Mouse (Mus musculus) ES-E14 (cell line): ENCODE data around the gene Rmi2. TPM values are rescaled to one million over a fixed set of nuclear protein-coding genes. Genes with fewer than 3 reads are reported as not detected.

Experiments
- DNase-seq: peaks from one replicate; pipeline ENCODE4 v3.0.0-alpha.2; 2013; ENCODE audit warnings: low read depth, low spot score
- H3K27ac ChIP-seq: 2 replicates; pipeline ENCODE4 v1.5.1; 2012; ENCODE audit warnings: low read depth, mild to moderate bottlenecking, low read length, moderate library complexity, mixed read lengths; ENCODE audit not compliant: poor library complexity, insufficient read depth, severe bottlenecking
- H3K36me3 ChIP-seq: 2 replicates; pipeline ENCODE4 v1.6.1; 2012; ENCODE audit warnings: mild to moderate bottlenecking, low read length, moderate library complexity, mixed read lengths; ENCODE audit not compliant: control insufficient read depth, poor library complexity, insufficient read depth, severe bottlenecking
- H3K4me1 ChIP-seq, 2 experiments: fragments of 150-350 bp in 1 of 2; sonication (generic) in 1 of 2; 2 replicates each; pipeline ENCODE4 v1.6.1; 2012; ENCODE audit warnings: low read length in 2 of 2, mild to moderate bottlenecking in 1 of 2, mixed read lengths in 1 of 2; ENCODE audit not compliant: control insufficient read depth in 2 of 2, insufficient read depth in 2 of 2, poor library complexity in 1 of 2
- H3K4me3 ChIP-seq, 2 experiments: fragments of 150-350 bp in 1 of 2; sonication (generic) in 1 of 2; 2 replicates each; pipeline ENCODE4 v1.5.1; 2012; ENCODE audit warnings: low read length in 2 of 2, low read depth in 1 of 2, mild to moderate bottlenecking in 1 of 2, mixed read lengths in 1 of 2; ENCODE audit not compliant: insufficient read depth in 1 of 2, poor library complexity in 1 of 2, severe bottlenecking in 1 of 2
- H3K9ac ChIP-seq: 2 replicates; pipeline ENCODE4 v1.6.1; 2012; ENCODE audit warnings: low read depth, mild to moderate bottlenecking, low read length, mixed read lengths; ENCODE audit not compliant: poor library complexity, insufficient read depth, severe bottlenecking
- H3K9me3 ChIP-seq: fragments of 150-350 bp; sonication (generic); 2 replicates; pipeline ENCODE4 v1.6.1; 2012; ENCODE audit warnings: low read depth, mild to moderate bottlenecking, low read length; ENCODE audit not compliant: control insufficient read depth, insufficient read depth
- CHD2 ChIP-seq: IDR thresholded peaks from 2 replicates; pipeline ENCODE4 v1.6.1; 2014; ENCODE audit warnings: mild to moderate bottlenecking, low read depth, low read length, inconsistent platforms
- HCFC1 ChIP-seq: IDR thresholded peaks from 2 replicates; pipeline ENCODE4 v1.6.1; 2012; ENCODE audit warnings: low read length, inconsistent platforms, borderline replicate concordance; ENCODE audit not compliant: insufficient read depth
- MAFK ChIP-seq: IDR thresholded peaks from 2 replicates; pipeline ENCODE4 v1.6.1; 2014; ENCODE audit warnings: mild to moderate bottlenecking, low read depth, low read length, inconsistent platforms; ENCODE audit not compliant: insufficient read depth
- ZC3H11A ChIP-seq: IDR thresholded peaks from 2 replicates; pipeline ENCODE4 v1.6.1; 2012; ENCODE audit warnings: low read depth, mild to moderate bottlenecking, inconsistent platforms, low read length, borderline replicate concordance
- ZNF384 ChIP-seq: IDR thresholded peaks from 2 replicates; pipeline ENCODE4 v1.6.1; 2012; ENCODE audit warnings: low read depth, low read length, inconsistent platforms
- in situ Hi-C, 2 experiments: fragments of 600-800 bp; cut with MboI; formaldehyde crosslinking; loops; one replicate each; pipeline ENCODE4 v1.15.1; 2025; ENCODE audit warnings: low sequenced_read_pairs in 2 of 2, inconsistent platforms in 1 of 2; ENCODE audit not compliant: unreplicated experiment in 2 of 2
- total RNA-seq: library from RNA; depleted of rRNA; stranded (reverse); fragments of 300-350 nt; gene quantifications from 2 replicates; pipeline ENCODE4 v1.2.3, GENCODE M21; 2012

The Rmi2 gene
- total RNA-seq, 1 experiment, result 2.9 TPM

DNA sequence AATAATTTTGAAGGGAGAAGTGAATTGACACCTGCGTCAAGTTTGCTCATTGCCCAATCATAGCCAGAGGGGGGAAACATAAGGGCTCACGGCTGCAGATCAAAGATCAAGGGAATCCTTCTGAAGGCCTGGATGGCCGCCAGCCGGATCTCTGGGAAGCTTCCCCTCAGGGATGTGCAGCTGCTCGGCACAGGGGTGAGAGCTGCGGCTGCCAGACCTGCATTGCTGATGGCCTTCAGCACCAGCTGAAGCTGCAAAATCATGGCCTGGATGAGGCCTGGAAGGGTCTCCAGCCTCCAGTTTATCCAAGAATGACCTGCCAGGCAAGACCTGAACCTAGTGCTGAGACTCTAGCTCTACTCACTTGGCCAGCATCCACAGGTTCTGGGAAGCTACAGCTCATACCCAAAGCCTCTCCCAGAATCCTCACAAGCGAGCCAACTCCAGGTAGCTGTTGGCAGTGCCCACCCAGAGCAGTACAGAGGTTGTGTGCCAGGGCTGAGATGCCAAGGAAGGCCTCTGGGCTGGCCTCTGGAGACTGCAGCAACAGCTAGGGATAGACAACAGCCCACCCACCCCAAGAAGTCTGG lies 90.8 kb downstream of the Rmi2 start:
- Histone ChIP-seq H3K9me3 (no peaks in the 10 kb centered on the region), H3K36me3 (no peaks in the 10 kb centered on the region), H3K4me3 (no peak overlapping the region), H3K9ac (no peak overlapping the region), H3K4me1 (no peaks in the 10 kb centered on the region), H3K27ac (no peak overlapping the region)
- in situ Hi-C loops, result no loop called here
- DNase-seq, result no peak
- TF ChIP-seq ZNF384 (no peak), MAFK (no peak), HCFC1 (no peak), CHD2 (no peak), ZC3H11A (no peak)

DNA sequence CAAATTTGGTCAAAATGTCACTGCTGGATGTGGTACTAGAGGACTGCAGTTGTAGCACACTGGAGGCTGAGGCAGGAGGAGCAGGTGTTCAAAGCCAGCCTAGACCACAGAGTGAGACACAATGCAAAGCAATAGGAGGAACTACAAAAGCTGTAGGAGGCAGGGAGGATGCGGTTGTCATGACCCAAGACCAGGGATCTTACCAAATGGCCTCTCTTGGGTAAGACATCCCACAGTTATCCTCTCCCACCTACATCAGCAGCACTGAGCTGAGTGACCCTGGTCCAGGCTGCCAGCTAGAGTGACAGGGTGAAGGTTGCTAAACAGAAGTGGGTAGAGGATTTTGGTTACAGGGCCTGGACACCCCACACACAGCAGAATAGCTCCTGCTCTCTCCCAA lies 92.2 kb downstream of the Rmi2 start:
- Histone ChIP-seq H3K4me3 (no peak overlapping the region), H3K9ac (no peak overlapping the region), H3K9me3 (no peaks in the 10 kb centered on the region), H3K4me1 (no peaks in the 10 kb centered on the region), H3K27ac (no peak overlapping the region), H3K36me3 (no peaks in the 10 kb centered on the region)
- no peak for DNase-seq
- TF ChIP-seq ZC3H11A, result no peak
- no peak for TF ChIP-seq HCFC1
- no peak for TF ChIP-seq CHD2
- no peak for TF ChIP-seq ZNF384
- no peak for TF ChIP-seq MAFK
- in situ Hi-C loops, result no loop called here

DNA sequence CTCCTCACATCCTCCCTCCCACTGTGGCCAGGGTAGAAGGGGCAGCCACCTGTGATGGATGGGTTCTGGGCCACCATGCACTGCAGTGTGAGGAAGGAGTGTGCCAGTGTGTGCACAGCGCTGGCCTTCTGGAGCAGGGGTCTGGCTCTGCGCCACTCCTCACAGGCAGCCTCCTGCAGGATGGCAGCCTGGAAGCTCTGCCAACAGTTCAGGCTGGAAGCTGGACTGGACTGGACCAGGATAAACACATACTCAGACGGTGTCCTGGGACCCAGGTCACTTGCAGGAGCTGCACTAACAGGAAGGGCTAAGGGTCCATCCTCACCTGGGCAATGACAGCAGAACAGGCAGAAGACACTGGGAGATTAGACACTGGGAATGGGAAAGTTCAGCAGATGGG lies 98.5 kb downstream of the Rmi2 start:
- Histone ChIP-seq H3K27ac (no peak overlapping the region), H3K9ac (no peak overlapping the region), H3K9me3 (no peaks in the 10 kb centered on the region), H3K4me3 (no peak overlapping the region), H3K4me1 (no peaks in the 10 kb centered on the region; a peak in 1 of 4 replicates), H3K36me3 (no peaks in the 10 kb centered on the region)
- in situ Hi-C loops, result no loop called here
- TF ChIP-seq MAFK (no peak), HCFC1 (no peak), CHD2 (no peak), ZNF384 (no peak), ZC3H11A (no peak)
- DNase-seq, result no peak

DNA sequence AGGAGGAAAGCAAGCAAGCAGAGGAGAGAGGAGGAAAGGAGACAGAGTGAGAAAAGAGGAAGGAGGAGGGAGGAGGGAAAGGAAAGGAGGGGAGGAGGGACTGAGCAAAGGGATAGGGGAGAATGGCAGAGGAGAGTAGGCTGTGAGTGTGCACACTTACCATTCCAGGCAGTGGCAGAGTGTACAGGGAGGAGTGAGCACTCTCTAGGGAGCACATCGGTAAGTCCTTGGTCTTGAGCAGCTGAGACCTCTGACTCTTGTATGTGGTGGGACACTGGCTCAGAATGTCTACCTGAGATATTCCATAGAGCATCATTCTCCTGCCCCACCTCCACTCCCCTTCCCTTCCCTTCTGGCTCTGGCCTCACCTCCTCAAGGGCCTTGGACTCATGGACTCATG lies 99.2 kb downstream of the Rmi2 start:
- H3K27ac ChIP-seq, result no peak overlapping the region
- no peaks in the 10 kb centered on the region; a peak in 1 of 4 replicates for H3K4me1 ChIP-seq
- H3K4me3 ChIP-seq, result no peak overlapping the region
- in situ Hi-C loops, result no loop called here
- H3K9me3 ChIP-seq, result no peaks in the 10 kb centered on the region
- TF ChIP-seq CHD2 (no peak), ZNF384 (no peak), HCFC1 (no peak), MAFK (no peak), ZC3H11A (no peak)
- no peak overlapping the region for H3K9ac ChIP-seq
- H3K36me3 ChIP-seq, result no peaks in the 10 kb centered on the region
- DNase-seq, result no peak

DNA sequence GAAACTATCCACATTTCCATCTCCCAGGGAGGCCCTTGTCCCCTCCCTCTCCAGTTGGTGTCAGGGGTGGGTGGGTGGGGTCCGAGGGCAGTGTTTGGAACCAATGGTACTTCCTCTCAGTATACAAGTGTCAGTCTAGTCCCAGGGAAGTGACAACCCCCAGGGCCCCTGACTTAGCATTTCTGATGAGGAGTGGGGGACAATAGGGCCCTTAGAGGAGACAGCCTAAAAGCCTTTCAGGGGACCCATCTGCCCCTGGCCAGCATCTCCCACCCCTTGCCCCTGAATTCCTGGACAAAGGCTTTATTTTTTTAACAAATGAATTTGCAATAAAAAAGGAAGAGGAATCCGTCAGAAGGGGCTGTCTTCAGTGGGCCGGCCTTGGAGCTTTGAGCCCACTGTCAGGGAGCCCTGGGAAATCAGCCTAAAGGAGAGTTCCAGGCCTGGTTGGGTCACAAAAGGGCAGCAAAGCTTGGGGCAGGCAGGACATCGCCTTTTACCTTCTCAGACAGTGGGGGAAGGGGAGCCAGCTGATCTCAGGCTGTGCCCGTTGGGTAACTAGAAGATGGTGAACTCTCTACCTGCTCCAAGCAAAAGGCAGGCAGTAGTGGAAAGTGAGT lies 102.0 kb downstream of the Rmi2 start:
- no peak overlapping the region for H3K4me3 ChIP-seq
- H3K9ac ChIP-seq, result no peak overlapping the region
- no peak overlapping the region for H3K27ac ChIP-seq
- in situ Hi-C loops, result no loop called here
- TF ChIP-seq ZC3H11A (no peak), MAFK (no peak), HCFC1 (no peak), CHD2 (no peak), ZNF384 (no peak)
- H3K36me3 ChIP-seq, result no peaks in the 10 kb centered on the region
- H3K9me3 ChIP-seq, result no peaks in the 10 kb centered on the region
- peaks cover 0 to 2% of the 10 kb centered on the region in 2 experiments; a peak in 1 of 4 replicates for H3K4me1 ChIP-seq
- DNase-seq, result no peak
